Mouse (Mus musculus) olfactory bulb, adult 2 months (tissue): ENCODE data around the gene Fam71f1.

Source experiments
- CTCF ChIP-seq: fragments of 200-500 bp; IDR thresholded peaks from 2 replicates; pipeline ENCODE4 v1.5.1; 2012; ENCODE audit warnings: low read depth, mild to moderate bottlenecking, low read length, moderate library complexity; ENCODE audit not compliant: insufficient read depth
- POLR2A ChIP-seq: fragments of 200-500 bp; IDR thresholded peaks from 2 replicates; pipeline ENCODE4 v1.6.1; 2012; ENCODE audit warnings: mild to moderate bottlenecking, low read depth, low read length, moderate library complexity; ENCODE audit not compliant: insufficient read depth

DNA sequence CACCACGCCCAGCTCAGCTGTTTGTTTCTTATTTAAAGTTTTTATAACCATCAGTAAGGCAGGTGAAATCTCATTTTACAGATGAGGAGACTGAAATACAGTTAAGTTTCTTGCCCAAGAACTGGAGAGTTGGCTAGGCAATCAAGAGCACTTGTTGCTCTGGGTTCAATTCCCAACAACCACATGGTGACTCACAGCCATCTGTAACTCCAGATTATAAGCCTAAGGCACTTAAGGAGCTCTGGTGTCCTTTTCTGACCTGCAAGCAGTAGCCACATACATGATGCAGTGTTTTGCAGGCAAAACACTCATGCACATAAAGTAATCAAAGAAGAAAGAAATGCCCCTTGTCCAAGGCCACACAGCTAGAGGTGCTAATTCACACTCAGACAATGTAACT, 46.3 kb downstream of the Fam71f1 start:
- TF ChIP-seq CTCF = no peak
- no peak for TF ChIP-seq POLR2A
